Mouse (Mus musculus) liver, embryonic 14.5 days (tissue): ENCODE results near the gene Eras. TPM values are rescaled to one million over a fixed set of nuclear protein-coding genes. Genes with fewer than 3 reads are reported as not detected.
A peak's percentile ranks its signal among the peaks of the same experiment; 100 is the strongest.
"Not testable (repeated sequence)": the region's sequence is repeated elsewhere in the genome, so short reads cannot be mapped to it uniquely, and the experiment has no call there.

ENCODE experiments used
- ATAC-seq: fragments of 200-750 bp; cut with Nextera tagmentation; 2 replicates; pipeline ENCODE4 v1.8.0; 2017; ENCODE audit warnings: moderate number of reproducible peaks, mild to moderate bottlenecking, moderate library complexity; ENCODE audit not compliant: insufficient read depth
- DNase-seq, 3 experiments: peaks; one replicate each; pipeline ENCODE4 v3.0.0-alpha.2; 2012 to 2013; ENCODE audit warnings: low read depth in 3 of 3, low spot score in 3 of 3
- H3K27ac ChIP-seq: fragments of 300-500 bp; sonication (generic); 2 replicates; pipeline ENCODE4 v1.5.1; 2014; ENCODE audit warnings: moderate library complexity, mild to moderate bottlenecking, control low read depth, inconsistent platforms
- H3K27me3 ChIP-seq: fragments of 300-500 bp; sonication (generic); 2 replicates; pipeline ENCODE4 v1.6.1; 2014; ENCODE audit warnings: mild to moderate bottlenecking, low read length, moderate library complexity; ENCODE audit not compliant: control insufficient read depth, insufficient read depth
- H3K36me3 ChIP-seq: fragments of 300-500 bp; sonication (generic); replicated peaks from 2 replicates; pipeline ENCODE4 v1.6.1; 2014; ENCODE audit warnings: low read depth; ENCODE audit not compliant: control insufficient read depth, insufficient read depth
- H3K4me1 ChIP-seq, 2 experiments: fragments of 200-500 bp in 1 of 2; fragments of 300-500 bp in 1 of 2; sonication (generic) in 1 of 2; replicated peaks; 2 replicates each; pipeline ENCODE4 v1.6.1; 2012 to 2014; ENCODE audit warnings: antibody characterized with exemption in 1 of 2, inconsistent platforms in 1 of 2, low read length in 1 of 2; ENCODE audit not compliant: control insufficient read depth in 2 of 2, insufficient read depth in 2 of 2
- H3K4me2 ChIP-seq: fragments of 300-500 bp; sonication (generic); 2 replicates; pipeline ENCODE4 v1.6.1; 2014; ENCODE audit warnings: low read depth, mild to moderate bottlenecking, control low read depth, moderate library complexity
- H3K4me3 ChIP-seq, 2 experiments: fragments of 200-500 bp in 1 of 2; fragments of 300-500 bp in 1 of 2; sonication (generic) in 1 of 2; 2 replicates each; pipeline ENCODE4 v1.5.1; 2012 to 2014; ENCODE audit warnings: low read depth in 2 of 2, low read length in 2 of 2, mild to moderate bottlenecking in 2 of 2, control low read depth in 1 of 2, inconsistent platforms in 1 of 2, moderate library complexity in 1 of 2; ENCODE audit not compliant: insufficient read depth in 1 of 2
- H3K9ac ChIP-seq: fragments of 300-500 bp; sonication (generic); replicated peaks from 2 replicates; pipeline ENCODE4 v1.6.1; 2014; ENCODE audit warnings: mild to moderate bottlenecking, control low read depth, moderate library complexity
- H3K9me3 ChIP-seq: fragments of 300-500 bp; sonication (generic); 2 replicates; pipeline ENCODE4 v1.6.1; 2016; ENCODE audit warnings: low read length, mixed read lengths; ENCODE audit not compliant: control insufficient read depth
- CTCF ChIP-seq: IDR thresholded peaks from 2 replicates; pipeline ENCODE4 v1.5.1; 2016; ENCODE audit warnings: antibody characterized with exemption, low read depth, control low read depth
- EP300 ChIP-seq: IDR thresholded peaks from 2 replicates; pipeline ENCODE4 v1.6.1; 2016; ENCODE audit warnings: antibody characterized with exemption, low read depth
- WGBS: fragments of 180-500 bp; shearing (Covaris S2); extraction: QIAGEN DNeasy Blood & Tissue Kit; methylation state at CpG from one replicate; pipeline ENCODE4 v1.1.7; 2014; ENCODE audit not compliant: insufficient replicate concordance; 5-methylcytosine and 5-hydroxymethylcytosine counted together
- polyA plus RNA-seq, 2 experiments: library from polyadenylated mRNA; depleted of rRNA in 1 of 2; stranded (reverse) in 1 of 2; unstranded in 1 of 2; fragments of >200 nt; fragmentation: Nextera tagmentation in 1 of 2; extraction: Ambion mirVana in 1 of 2; gene quantifications; 2 replicates each; pipeline versions ENCODE4 v1.2.1 to v1.2.3; 2012 to 2014

The Eras gene
- polyA plus RNA-seq, 2 experiments, result not detected

DNA sequence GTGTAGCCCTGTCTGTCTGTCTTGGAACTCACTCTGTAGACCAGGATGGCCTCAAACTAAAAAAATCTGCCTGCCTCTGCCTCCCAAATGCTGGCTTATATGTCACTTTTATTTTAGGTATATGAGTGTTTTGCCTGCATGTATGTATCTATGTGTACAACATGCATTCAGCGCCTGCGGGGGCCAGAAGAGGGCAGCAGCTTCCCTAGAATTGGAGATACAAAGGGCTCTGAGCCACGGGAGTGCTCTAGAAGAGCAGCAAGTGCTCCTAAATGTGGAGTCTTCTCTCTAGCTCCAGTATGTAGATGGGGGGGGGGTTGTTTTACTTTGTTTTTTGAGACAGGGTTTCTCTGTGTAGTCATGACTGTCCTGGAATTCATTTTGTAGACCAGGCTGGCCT is 12.7 kb downstream of the Eras start:
- H3K9me3 ChIP-seq, H3K9ac ChIP-seq, H3K4me1 ChIP-seq, H3K27ac ChIP-seq, H3K4me2 ChIP-seq, DNase-seq, H3K36me3 ChIP-seq, H3K4me3 ChIP-seq, ATAC-seq: not testable (repeated sequence)
- H3K27me3 ChIP-seq, result peaks cover 23% of the 10 kb centered on the region
- 15% methylated on average over 3 of the region's 3 CpGs for WGBS
- peak; percentile 42 for TF ChIP-seq CTCF

DNA sequence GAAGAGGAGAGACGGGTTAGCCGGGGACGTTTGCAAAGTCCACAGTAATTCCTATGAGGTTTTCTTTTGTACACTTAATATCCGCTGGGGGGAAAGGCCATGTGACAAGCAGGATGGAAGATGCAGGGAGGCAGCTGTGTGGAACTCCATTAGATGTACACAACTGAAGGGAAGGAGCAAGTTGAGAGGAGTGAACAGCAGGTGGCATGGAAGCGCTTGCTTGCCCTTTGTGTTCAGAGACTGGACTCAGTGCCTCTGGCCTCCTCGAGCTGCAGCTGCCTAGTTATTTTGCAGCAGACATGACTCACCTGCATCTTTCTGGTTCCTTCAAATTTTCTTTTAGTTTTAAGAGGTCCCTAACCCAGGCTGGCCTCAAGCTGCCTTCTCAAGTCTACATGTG is 17.9 kb downstream of the Eras start:
- no peaks in the 10 kb centered on the region for H3K4me1 ChIP-seq
- 57% methylated on average over 6 of the region's 6 CpGs for WGBS

DNA sequence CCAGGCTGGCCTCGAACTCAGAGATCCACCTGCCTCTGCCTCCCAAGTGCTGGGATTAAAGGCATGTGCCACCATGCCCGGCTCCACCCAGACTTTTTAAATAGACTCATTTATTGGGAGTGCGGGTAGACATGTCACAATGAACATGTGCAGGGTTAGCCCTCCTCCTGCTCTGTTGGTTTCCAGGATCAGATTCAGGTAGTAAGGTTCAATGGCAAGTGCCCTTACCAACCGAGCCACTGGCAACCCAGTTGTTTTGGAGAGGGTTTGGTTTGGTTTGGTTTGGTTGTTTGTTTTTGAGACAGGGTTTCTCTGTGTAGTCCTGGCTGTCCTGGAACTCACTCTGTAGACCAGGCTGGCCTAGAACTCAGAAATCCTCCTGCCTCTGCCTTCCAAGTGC is 19.2 kb downstream of the Eras start, which contains the start of gene Gm10490:
Gm10490 (plus strand) TSS at position 301 of the 400 bp plus-strand sequence.
- not testable (repeated sequence) for H3K36me3 ChIP-seq, H3K27me3 ChIP-seq, H3K9ac ChIP-seq, H3K4me2 ChIP-seq, ATAC-seq, H3K27ac ChIP-seq, H3K4me1 ChIP-seq, DNase-seq, H3K4me3 ChIP-seq, H3K9me3 ChIP-seq
- WGBS, result 75% methylated on average over 4 of the region's 4 CpGs

More for the DNA sequence above, 17.9 kb downstream of the Eras start:
- no peak for TF ChIP-seq CTCF
- no peak for TF ChIP-seq EP300
- H3K27me3 ChIP-seq, result no peaks in the 10 kb centered on the region
- ATAC-seq (no peak), DNase-seq (no peak)
- H3K9ac ChIP-seq, result no peak overlapping the region
- no peaks in the 10 kb centered on the region for H3K9me3 ChIP-seq
- H3K4me2 ChIP-seq, result no peak overlapping the region
- H3K4me3 ChIP-seq, result no peak overlapping the region
- no peaks in the 10 kb centered on the region for H3K36me3 ChIP-seq
- no peak overlapping the region for H3K27ac ChIP-seq

DNA sequence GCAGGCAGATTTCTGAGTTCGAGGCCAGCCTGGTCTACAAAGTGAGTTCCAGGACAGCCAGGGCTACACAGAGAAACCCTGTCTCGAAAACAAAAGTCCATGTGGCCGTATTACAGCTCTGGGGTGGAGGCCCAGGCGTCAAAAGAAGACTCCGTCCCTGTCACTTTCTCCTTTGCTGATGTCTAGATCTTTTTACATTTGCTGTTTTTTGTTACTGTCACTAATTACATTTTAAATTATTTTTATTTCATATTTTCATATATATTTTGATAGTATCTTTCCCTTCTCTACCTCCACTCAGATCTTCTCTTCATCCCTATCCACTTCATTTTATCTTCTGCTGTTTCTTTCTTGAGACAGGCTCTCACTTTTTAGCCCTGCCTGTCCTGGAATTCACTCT is 20.7 kb downstream of the Eras start, which contains the start of gene Gm10491:
Gm10491 (minus strand) TSS at position 101 of the 400 bp plus-strand sequence.
- H3K9ac ChIP-seq, result no peak within 1 kb of the TSS
- H3K27ac ChIP-seq, result no peak within 1 kb of the TSS
- H3K36me3 ChIP-seq, result no peaks in the 10 kb centered on the region
- H3K27me3 ChIP-seq, result no peaks in the 10 kb centered on the region
- no peak for TF ChIP-seq CTCF
- no peak for TF ChIP-seq EP300
- ATAC-seq, result no peak
- H3K4me3 ChIP-seq, result no peak within 1 kb of the TSS
- H3K9me3 ChIP-seq, result no peaks in the 10 kb centered on the region
- WGBS, result 69% methylated on average over 5 of the region's 5 CpGs
- H3K4me1 ChIP-seq, result no peaks in the 10 kb centered on the region
- no peak within 1 kb of the TSS for H3K4me2 ChIP-seq
- no peak for DNase-seq

DNA sequence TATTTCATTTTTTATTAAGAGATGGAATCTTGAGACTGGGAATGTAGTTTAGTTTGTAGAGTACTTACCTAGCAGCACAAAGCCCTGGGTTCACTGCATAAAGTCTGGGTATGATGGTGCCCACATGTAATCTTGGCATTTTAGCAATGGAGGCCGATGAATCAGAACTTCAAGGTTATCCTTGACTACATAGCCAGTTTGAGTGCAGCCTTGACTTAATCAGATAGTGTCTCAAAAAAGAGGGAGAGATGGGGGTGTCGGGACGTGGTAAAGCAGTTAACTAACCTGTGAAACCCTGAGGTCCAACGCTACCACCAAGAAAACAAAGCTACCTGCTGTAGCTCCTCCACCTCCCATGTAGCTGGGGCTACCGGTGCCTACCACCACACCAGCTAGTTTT is 24.0 kb downstream of the Eras start:
- Histone ChIP-seq H3K9ac (no peak overlapping the region), H3K27me3 (no peaks in the 10 kb centered on the region), H3K27ac (no peak overlapping the region), H3K4me1 (no peaks in the 10 kb centered on the region), H3K4me2 (no peak overlapping the region), H3K9me3 (no peaks in the 10 kb centered on the region), H3K4me3 (no peak overlapping the region), H3K36me3 (no peaks in the 10 kb centered on the region)
- TF ChIP-seq CTCF (no peak), EP300 (no peak)
- DNase-seq (no peak), ATAC-seq (no peak)
- 74% methylated on average over 5 of the region's 5 CpGs for WGBS
